Mouse (Mus musculus): ENCODE measurements at regions not wholly inside any gene's neighbourhood (a gene's known extent, or its start where the extent isn't known, plus 50 kb on each side); places are given as distances from the start of the nearest gene placed in this dataset.
A peak's percentile ranks its signal among the peaks of the same experiment; 100 is the strongest.

- Histone ChIP-seq H3K4me3 (no peak overlapping the region), H3K9ac (ENCODE audit: low read depth, low read length) (no peak overlapping the region), H3K79me2 (replicated peaks; ENCODE audit: control insufficient read depth, insufficient read depth, low read length) (no peaks in the 10 kb centered on the region), H3K27me3 (ENCODE audit: control insufficient read depth, insufficient read depth, low read length) (no peaks in the 10 kb centered on the region), H3K36me3 (ENCODE audit: control insufficient read depth, insufficient read depth, low read length) (no peaks in the 10 kb centered on the region), H3K27ac (no peak overlapping the region), H3K4me1 (ENCODE audit: control insufficient read depth, insufficient read depth, low read length) (no peaks in the 10 kb centered on the region)
- TF ChIP-seq EP300 (IDR thresholded peaks at IDR 0.05; ENCODE audit: insufficient read depth, low read depth, low read length) (no peak), POLR2A (IDR thresholded peaks at IDR 0.05; ENCODE audit: insufficient read depth, low read depth, low read length) (no peak), CTCF (IDR thresholded peaks at IDR 0.05) (no peak)
- intact Hi-C loops (cut with DNase I) = no loop called here
- DNase-seq = no peak
- WGBS = 50% methylated on average over 1 of the region's 1 CpGs
Observed at GRCm38 (mm10) chr4:70160525-70161224, 249.6 kb downstream of the Cdk5rap2 start.

GRCm38 (mm10) chr4:70160062-70160461 is 250.2 kb downstream of the Cdk5rap2 start:
- TF ChIP-seq EP300 (IDR thresholded peaks at IDR 0.05; ENCODE audit: insufficient read depth, low read depth, low read length) (no peak), POLR2A (IDR thresholded peaks at IDR 0.05; ENCODE audit: insufficient read depth, low read depth, low read length) (no peak), CTCF (IDR thresholded peaks at IDR 0.05) (no peak)
- Histone ChIP-seq H3K27me3 (ENCODE audit: control insufficient read depth, insufficient read depth, low read length) (no peaks in the 10 kb centered on the region), H3K36me3 (ENCODE audit: control insufficient read depth, insufficient read depth, low read length) (no peaks in the 10 kb centered on the region), H3K4me3 (no peak overlapping the region), H3K27ac (no peak overlapping the region), H3K79me2 (replicated peaks; ENCODE audit: control insufficient read depth, insufficient read depth, low read length) (no peaks in the 10 kb centered on the region), H3K4me1 (ENCODE audit: control insufficient read depth, insufficient read depth, low read length) (no peaks in the 10 kb centered on the region), H3K9ac (ENCODE audit: low read depth, low read length) (no peak overlapping the region)
- DNase-seq = no peak
- WGBS = 85% methylated on average over 1 of the region's 1 CpGs
- intact Hi-C loops (cut with DNase I) = no loop called here

- intact Hi-C loops (cut with DNase I) = no loop called here
- Histone ChIP-seq H3K79me2 (replicated peaks; ENCODE audit: control insufficient read depth, insufficient read depth, low read length) (no peaks in the 10 kb centered on the region), H3K36me3 (ENCODE audit: control insufficient read depth, insufficient read depth, low read length) (no peaks in the 10 kb centered on the region), H3K4me3 (no peak overlapping the region), H3K4me1 (ENCODE audit: control insufficient read depth, insufficient read depth, low read length) (no peaks in the 10 kb centered on the region), H3K27ac (no peak overlapping the region), H3K9ac (ENCODE audit: low read depth, low read length) (no peak overlapping the region), H3K27me3 (ENCODE audit: control insufficient read depth, insufficient read depth, low read length) (no peaks in the 10 kb centered on the region)
- 44% methylated on average over 3 of the region's 3 CpGs for WGBS
- no peak for DNase-seq
- no peak for TF ChIP-seq CTCF (IDR thresholded peaks at IDR 0.05)
- TF ChIP-seq POLR2A (IDR thresholded peaks at IDR 0.05; ENCODE audit: insufficient read depth, low read depth, low read length) = no peak
- TF ChIP-seq EP300 (IDR thresholded peaks at IDR 0.05; ENCODE audit: insufficient read depth, low read depth, low read length) = no peak
Observed at GRCm38 (mm10) chr4:70153179-70153578, 257.1 kb downstream of the Cdk5rap2 start.

- no peak for DNase-seq
- H3K4me1 ChIP-seq (ENCODE audit: control insufficient read depth, insufficient read depth, low read length) = no peaks in the 10 kb centered on the region
- TF ChIP-seq POLR2A (IDR thresholded peaks at IDR 0.05; ENCODE audit: insufficient read depth, low read depth, low read length) (no peak), EP300 (IDR thresholded peaks at IDR 0.05; ENCODE audit: insufficient read depth, low read depth, low read length) (no peak), CTCF (IDR thresholded peaks at IDR 0.05) (no peak)
- no peak overlapping the region for H3K27ac ChIP-seq
- H3K4me3 ChIP-seq = no peak overlapping the region
- H3K9ac ChIP-seq (ENCODE audit: low read depth, low read length) = no peak overlapping the region
- H3K79me2 ChIP-seq (replicated peaks; ENCODE audit: control insufficient read depth, insufficient read depth, low read length) = no peaks in the 10 kb centered on the region
- intact Hi-C loops (cut with DNase I) = no loop called here
- H3K27me3 ChIP-seq (ENCODE audit: control insufficient read depth, insufficient read depth, low read length) = no peaks in the 10 kb centered on the region
- H3K36me3 ChIP-seq (ENCODE audit: control insufficient read depth, insufficient read depth, low read length) = no peaks in the 10 kb centered on the region
Observed at GRCm38 (mm10) chr4:70109011-70109410, 301.2 kb downstream of the Cdk5rap2 start.

GRCm38 (mm10) chr4:70105776-70106175 is 304.5 kb downstream of the Cdk5rap2 start:
- H3K4me1 ChIP-seq (ENCODE audit: control insufficient read depth, insufficient read depth, low read length) = no peaks in the 10 kb centered on the region
- H3K36me3 ChIP-seq (ENCODE audit: control insufficient read depth, insufficient read depth, low read length) = no peaks in the 10 kb centered on the region
- no peak overlapping the region for H3K4me3 ChIP-seq
- no peak overlapping the region for H3K27ac ChIP-seq
- no peaks in the 10 kb centered on the region for H3K27me3 ChIP-seq (ENCODE audit: control insufficient read depth, insufficient read depth, low read length)
- no peaks in the 10 kb centered on the region for H3K79me2 ChIP-seq (replicated peaks; ENCODE audit: control insufficient read depth, insufficient read depth, low read length)
- TF ChIP-seq EP300 (IDR thresholded peaks at IDR 0.05; ENCODE audit: insufficient read depth, low read depth, low read length) = no peak
- no peak for TF ChIP-seq CTCF (IDR thresholded peaks at IDR 0.05)
- TF ChIP-seq POLR2A (IDR thresholded peaks at IDR 0.05; ENCODE audit: insufficient read depth, low read depth, low read length) = no peak
- no peak for DNase-seq
- 88% methylated on average over 2 of the region's 2 CpGs for WGBS
- no peak overlapping the region for H3K9ac ChIP-seq (ENCODE audit: low read depth, low read length)
- intact Hi-C loops (cut with DNase I) = no loop called here

- peak in 1 of 2 experiments; percentile 30 for DNase-seq
- 44% methylated on average over 3 of the region's 3 CpGs for WGBS
- H3K27ac ChIP-seq = no peak overlapping the region
- intact Hi-C loops (cut with DNase I) = no loop called here
- H3K27me3 ChIP-seq (ENCODE audit: control insufficient read depth, insufficient read depth, low read length) = no peaks in the 10 kb centered on the region
- no peak for TF ChIP-seq POLR2A (IDR thresholded peaks at IDR 0.05; ENCODE audit: insufficient read depth, low read depth, low read length)
- no peak overlapping the region for H3K4me3 ChIP-seq
- no peak overlapping the region for H3K9ac ChIP-seq (ENCODE audit: low read depth, low read length)
- H3K79me2 ChIP-seq (replicated peaks; ENCODE audit: control insufficient read depth, insufficient read depth, low read length) = no peaks in the 10 kb centered on the region
- H3K4me1 ChIP-seq (ENCODE audit: control insufficient read depth, insufficient read depth, low read length) = no peaks in the 10 kb centered on the region
- H3K36me3 ChIP-seq (ENCODE audit: control insufficient read depth, insufficient read depth, low read length) = no peaks in the 10 kb centered on the region
Observed at GRCm38 (mm10) chr4:70097353-70097752, 312.9 kb downstream of the Cdk5rap2 start.
